Mouse (Mus musculus) cerebellum, postnatal 4 days (tissue): Measurements from ENCODE around the gene Galnt7.

Source experiments
- DNase-seq, 2 experiments: peaks; one replicate each; pipeline ENCODE4 v3.0.0; 2022; ENCODE audit warnings: low spot score in 2 of 2, mixed read lengths in 1 of 2

Gene Galnt7

DNA sequence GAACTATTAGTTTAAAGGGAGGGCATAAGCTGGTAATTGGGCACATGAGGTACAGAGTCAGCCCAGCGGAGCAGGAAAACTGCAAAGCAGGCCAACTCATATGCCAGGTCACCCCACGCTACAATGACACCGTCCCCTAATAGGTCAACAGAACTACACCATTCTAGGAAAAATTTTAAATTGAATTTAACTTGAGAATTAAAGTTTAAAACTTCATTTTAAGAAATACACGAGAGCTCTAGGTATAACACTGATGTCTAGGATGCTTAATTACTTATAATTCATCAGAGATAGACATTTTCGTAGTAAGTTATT, 67.7 kb downstream of the Galnt7 start:
- no peak for DNase-seq

DNA sequence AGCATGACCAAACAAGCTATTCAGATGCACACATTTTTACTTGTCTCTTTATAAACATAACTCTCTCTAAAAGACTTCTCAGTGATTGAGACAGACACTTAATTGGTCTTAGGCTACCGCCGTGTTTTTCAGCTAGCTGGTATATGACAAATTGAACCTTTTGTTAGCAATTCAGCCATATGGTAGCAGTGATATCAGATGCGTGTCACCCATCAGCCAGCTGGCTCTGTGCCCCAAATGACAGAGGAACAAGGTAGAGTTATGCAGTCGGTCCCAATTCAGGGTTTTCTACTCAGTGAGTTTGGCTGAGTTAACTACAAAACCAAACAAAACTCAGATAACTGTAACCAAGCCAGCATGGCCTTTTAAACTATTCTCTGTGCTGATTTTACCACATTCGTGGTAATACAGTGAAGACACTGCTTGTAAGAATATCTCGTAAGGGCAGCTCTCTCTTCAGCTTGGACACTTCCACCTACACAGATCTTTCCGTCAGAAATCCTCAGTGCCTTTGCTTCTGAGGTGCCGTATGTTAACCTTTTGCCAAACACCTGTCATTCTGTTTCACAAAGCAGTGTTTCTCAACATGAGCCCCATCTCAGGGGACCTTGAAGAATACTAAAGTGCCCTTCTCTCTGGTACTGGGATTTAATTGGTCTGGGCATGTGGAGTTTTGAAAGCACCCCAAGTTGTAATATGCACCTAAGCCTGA, 68.3 kb downstream of the Galnt7 start:
- DNase-seq: peak in 1 of 2 experiments; percentile 51

DNA sequence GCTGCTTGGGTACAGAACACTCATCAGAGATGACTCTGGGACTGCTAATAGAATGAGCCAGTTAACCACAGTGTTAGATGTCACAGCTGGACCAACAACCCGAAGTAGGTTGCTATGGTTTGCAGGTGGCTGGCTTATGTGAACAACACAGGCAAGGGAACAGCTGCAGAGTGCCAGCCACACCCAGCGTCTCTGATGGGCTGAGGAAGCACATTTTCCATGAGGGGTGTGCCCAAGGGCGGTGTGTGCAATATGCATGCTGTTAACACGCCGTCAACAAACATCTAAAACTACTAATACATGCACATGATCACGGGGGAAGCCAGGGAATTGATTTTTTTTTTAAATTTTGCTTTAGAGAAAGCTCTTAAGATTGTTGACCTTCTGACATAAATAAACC, 73.0 kb downstream of the Galnt7 start:
- DNase-seq: no peak

DNA sequence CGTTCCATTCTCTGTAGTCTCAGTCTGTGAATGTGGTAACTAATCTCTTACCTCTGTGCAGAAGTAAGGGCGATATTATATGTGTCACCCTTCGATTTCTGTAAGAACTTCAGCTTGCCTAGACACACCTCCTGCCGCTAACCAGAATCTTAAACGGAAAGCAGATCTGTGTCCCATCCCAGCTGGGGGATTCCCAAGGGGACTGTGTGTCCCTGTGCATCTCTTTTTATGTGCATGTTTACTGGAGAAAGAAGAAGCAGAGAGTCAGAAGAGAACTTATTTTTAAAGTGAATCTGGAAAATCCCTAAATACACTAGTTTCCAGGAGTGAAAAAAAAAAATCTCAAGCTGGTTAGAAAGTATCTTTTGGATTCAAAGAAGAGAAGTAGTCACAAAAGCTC, 75.5 kb downstream of the Galnt7 start:
- no peak for DNase-seq

DNA sequence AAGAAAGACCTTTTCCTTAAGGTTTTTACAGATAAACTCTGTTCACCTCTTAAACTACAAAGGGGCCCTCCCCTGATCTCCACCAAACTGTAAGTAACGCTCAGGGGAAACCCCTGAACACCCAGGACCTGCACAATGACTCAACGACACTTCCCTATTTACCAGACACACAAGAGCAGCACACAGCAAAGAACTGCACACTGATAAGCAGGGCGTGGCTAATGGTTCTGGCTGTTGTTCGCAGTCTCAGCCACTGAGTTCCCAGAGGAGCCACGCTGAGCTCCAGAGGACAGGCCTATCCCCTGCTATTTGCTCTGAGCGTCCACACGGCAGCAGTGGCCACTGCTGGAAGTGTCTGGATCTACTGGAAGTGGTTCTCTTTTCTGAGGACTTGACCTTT, 76.6 kb downstream of the Galnt7 start:
- no peak for DNase-seq

DNA sequence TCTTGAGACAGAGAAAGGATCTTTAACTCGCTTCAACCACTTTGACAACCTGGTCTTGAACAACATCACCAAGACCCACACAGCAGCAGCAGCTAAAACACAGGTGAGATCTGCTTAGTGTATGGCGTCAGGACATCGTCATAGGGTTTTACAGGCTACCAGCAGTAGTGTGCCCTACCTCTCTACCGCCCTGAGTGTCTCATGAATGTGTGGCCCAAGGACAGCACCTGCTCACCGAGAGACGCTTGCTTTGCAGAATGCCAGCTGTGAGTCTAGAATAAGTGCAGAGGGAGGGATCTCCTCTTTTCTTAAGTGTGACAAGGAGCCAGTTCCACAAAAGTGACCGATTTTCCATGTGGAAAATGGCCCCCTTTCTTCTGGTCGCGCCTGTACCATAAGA, 77.5 kb downstream of the Galnt7 start:
- no peak for DNase-seq

DNA sequence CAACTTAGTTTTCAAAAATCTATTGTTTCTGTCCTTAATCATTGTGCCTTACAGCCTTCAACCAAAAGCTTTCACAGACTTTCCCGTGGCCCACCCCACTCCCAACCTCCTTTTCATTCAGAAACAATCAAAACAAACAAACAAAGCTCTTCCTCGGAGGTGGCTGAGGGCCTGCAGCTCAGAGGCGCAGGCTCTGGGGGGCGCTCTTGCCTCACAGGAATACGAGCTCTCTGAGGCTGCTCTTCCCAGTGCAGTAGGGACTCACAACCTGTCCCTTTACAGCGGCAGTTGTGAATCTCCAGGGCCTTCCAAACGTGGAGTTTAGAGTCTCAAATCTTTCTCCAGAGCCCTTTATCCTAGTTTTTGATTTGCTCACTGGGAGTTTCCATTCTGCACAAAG, 78.4 kb downstream of the Galnt7 start:
- peak; percentile 63 to 79 for DNase-seq

DNA sequence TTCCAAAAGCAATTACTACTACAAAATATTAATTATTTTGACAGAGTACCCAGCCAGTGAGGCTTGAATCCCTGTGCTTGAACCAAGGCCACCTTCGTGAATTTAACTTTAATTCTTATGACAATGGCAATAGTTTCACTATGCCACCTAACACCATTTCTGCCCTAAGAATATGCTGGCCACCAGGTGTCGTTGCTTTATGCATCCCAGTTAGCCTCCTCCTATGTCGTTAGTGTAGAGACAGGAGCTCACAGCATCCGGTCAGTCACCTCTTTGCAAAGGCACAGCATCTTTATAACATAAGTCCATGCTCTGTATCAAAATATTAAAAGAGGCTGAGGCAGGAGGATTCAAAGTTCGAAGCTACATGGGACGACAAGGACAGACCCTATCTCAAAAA, 79.0 kb downstream of the Galnt7 start:
- DNase-seq: no peak

DNA sequence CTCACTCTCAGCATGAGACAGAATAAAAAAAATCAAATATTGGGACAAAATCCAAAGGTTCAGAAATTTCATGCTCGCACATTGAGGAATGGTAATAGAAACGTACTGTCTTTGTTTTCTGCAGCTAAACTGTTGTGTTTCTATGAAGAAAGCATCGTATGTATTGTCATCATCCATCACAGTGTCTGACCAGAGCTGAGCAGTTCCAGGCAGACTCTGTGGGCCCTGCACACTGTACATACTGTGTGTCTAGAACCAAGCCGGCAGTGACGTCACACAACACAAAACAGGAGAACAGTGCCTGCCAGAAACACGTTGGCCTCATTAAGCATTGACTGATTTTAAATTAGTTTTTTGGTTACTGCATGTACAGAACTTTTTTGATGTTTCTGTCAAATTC, 82.9 kb downstream of the Galnt7 start:
- no peak for DNase-seq

DNA sequence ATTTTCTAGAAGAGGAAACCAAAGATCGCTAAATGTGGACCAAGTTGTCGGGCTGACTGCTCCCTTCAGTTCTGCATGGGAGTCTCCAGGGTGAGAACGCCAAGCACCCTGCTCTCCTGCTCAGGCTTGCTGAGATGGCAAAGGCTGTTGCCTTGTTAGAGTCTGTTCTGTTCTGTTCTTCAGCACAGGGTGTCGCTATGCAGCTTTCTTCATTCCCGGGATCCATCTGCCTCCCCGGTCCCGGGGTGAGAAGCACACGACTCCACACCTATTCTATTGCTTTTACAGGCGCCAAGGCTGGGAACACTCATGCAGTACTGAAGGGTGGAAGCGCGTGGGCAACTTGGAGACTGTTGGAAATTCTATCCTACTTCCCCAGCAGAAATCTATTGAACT, 83.4 kb downstream of the Galnt7 start:
- no peak for DNase-seq

DNA sequence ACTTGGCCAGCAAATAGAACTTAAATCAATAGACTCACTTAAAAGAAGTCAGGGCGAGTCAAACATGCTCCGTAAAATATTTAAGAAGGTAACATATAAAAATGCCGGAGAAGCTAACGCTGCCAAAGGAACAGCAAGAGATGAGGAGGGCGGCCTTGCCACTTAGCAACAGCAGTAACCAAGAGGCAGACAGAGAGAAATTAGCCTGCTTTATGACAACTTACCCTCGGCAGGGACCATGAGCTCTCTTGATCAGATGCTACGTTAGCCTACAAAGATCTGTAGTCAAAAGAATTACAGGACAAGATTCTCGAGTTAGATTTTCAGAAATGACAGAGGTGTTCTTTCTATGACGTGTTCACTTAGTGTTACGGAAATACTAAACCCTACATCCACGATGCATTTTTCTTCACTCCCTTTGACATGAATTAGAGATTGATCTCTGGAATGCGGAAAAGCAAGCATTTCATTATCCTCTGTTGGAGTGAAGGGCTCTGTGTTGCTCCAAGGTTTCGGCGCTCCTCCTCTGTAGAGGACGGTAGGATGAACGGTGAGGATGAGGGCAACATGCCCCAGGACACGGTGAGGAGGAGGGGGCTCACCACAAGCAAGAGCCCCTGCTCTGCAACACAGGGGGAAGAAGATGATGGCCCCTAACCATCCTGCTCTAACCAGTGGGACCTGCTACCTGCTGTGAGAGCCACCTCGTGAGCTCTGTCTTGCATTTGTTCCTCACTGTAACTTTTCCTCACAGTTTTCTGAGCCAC, 84.0 kb downstream of the Galnt7 start:
- no peak for DNase-seq

DNA sequence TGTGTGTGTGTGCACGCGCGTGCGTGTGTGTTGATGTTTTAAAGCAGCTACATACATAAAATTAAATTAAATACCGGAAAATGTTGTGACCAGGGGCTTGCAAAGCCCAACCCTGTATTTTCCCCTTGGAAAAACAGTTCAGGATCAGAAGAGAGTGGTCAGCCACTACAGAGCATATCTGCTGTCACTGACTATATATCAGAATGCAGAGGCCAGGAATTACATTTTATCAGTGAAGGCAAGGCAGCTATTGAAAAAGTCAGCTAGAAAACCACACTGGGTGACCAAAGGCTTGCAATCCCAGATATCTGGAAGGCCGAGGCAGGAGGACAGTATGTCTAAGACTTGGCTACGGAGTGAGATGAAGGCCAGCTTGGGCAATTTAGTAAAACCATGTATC, 84.8 kb downstream of the Galnt7 start:
- no peak for DNase-seq

DNA sequence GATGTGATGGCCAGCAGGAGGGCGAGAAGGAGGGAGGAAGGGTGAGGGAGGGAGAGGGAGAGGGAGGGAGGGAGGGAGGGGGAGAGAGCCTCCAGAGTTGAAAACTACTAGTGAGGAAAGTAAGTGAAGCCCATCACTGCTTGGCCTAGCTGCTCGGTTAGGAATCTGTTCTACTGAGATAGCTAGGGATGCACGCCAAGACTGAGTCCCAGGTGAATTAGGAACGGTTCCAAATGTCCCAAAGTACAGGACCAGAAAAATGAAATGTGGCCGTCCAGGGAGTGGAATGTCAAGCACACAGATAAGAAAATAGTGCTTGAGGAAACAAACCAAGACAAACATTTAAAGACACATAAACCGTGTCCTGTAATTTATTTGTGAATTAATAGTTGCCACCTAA, 87.8 kb downstream of the Galnt7 start:
- no peak for DNase-seq

DNA sequence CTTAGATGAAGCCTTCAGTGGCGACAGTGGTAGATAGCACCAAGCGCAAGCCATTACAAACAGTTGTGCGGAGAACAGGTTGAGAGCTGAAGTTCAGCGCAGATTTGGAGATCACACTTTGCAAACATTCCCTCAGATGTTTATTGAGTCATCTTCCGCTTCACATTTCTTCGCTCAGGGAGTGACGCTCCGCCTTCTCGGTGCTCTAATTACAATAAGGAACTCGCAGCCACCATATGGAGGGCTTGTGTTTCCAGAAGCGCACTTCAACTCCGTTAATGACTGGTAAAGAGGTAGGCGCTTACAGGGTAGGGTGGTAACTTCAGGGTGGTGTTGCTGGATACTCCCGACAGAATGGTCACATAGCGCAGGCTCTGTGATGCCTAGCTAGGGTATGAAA, 89.1 kb downstream of the Galnt7 start:
- no peak for DNase-seq

DNA sequence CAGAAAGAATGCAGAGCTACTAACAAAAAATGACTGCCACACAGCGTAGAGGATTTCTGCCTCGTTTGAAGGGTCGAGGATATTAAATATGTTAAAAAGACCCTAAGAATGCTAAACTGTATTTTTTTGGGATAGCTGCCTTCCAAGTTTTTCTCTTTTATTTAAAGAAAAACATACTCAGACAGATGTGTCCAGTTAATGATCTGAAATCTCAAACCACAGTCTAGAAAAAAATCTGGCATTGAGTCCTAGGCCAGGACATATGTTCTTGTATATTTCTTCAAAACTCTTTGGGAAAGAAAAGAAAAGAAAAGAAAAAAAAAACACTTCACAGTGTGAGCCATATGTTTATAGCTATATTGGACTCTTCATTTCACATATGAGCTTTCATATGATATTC, 90.1 kb downstream of the Galnt7 start:
- DNase-seq: no peak

DNA sequence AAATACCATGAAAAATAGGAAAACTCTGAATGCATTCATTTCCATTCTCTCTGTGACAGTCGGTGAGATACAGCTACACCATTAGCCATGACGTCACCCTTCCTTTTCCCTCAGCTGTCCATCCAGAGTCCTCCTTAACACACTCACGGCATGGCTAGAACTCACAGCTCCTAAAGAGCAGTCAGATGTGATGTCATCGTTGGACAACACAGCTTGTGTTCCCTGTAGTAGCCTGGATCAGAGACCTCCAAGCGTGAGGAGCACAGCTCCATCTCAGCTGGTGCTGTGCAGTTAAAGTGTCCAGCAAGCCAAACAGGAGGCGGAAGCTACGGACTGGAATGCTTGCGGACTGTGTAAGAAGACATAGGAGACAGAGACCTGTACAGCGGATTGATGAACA, 91.9 kb downstream of the Galnt7 start:
- DNase-seq: no peak

DNA sequence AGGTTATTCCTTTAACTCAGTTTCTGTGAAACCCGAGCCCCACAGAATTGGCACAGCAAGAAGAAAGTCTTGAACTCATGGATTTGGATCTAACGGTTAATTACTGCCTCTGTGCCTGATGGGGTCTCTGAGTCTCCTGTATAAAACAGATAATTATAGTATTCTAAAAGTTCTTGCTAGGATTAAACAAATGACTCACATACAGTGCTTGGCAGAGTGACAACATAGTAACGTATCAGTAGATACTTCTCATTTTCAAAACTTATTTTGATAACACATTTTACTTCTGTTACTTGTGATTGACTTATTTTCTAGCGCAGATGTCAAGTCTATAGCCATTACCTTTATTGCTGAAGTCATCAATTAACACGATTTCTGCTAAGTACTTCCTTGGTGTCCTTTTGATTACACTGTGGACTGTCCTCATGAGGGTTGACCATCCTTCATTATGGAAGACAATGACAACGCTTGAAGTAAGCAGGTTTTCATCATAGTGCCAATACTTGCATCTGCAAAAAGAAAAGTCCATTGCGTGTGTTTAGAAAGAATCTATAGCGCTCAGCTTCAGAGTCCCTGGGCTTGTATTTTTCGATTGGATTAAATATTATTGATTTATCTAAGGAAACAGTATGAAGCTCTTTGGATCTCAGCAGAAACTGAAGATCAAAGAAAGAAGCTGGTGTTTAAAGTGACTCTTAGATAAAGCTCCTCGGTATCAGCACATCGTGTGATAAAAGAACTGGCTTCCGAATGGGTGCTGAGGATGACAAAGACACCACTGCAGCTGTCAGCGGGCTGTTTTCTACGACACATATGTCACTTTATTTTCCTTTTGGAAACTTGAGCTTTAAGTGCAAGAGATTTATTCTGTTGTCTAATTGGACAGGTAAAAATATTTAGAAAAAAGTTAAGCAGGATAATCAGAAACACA, 100.5 kb downstream of the Galnt7 start:
- no peak for DNase-seq

DNA sequence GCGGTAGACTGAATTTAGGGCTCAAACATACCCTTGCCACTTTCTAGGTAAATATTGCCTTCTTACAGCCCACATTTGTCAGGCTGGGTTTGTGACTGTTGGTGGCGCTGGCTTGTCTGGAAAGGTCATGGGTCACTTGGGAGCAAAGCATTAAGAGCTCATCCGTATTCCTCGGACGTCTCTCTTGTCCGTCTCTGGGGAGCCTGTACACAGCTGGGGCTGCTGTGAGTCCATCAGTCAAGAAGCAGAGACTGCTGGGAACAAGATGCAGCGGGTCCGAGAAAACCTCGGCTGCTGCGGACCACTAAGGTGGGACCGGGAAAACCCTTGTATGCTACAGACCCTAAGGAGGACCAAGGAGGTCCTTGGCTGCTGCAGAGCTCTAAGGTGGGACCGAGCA, 105.3 kb downstream of the Galnt7 start:
- no peak for DNase-seq

DNA sequence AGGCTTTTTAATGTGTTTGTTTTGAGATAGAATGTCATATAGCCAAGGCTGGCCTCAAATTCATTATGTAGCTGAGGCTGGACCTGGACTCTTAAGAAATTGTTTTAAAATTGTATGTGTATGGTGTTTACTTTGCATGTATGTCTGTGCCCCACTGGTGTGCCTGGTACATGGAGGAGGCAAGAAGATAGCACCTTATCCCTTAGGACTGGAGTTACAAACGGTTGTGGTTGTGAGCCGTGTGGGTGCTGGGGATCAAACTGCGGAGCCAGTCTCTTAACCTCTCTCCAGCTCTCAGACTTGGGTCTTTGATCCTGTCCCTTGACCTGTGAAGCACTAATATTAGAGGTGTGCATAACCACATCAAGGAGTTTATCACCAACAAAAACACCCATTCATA, 106.0 kb downstream of the Galnt7 start:
- no peak for DNase-seq

DNA sequence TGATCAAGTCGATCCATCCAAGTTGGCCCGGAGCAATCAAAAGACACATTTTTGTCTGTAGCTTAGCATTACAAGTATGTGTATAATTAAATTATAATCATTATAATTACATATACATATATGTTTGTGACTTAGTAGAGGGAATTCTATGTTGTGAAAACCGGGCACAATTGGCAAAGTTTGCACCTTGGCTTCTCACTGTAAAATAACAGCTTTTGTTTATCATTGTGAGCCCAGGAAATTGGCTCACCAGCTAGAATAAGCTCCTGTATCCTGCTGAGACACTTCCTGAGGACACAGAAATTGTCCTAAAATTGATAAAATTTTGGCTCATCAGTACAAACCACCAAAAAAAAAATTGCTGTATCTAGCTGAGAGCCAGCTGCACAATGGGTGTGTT, 106.4 kb downstream of the Galnt7 start:
- no peak for DNase-seq

DNA sequence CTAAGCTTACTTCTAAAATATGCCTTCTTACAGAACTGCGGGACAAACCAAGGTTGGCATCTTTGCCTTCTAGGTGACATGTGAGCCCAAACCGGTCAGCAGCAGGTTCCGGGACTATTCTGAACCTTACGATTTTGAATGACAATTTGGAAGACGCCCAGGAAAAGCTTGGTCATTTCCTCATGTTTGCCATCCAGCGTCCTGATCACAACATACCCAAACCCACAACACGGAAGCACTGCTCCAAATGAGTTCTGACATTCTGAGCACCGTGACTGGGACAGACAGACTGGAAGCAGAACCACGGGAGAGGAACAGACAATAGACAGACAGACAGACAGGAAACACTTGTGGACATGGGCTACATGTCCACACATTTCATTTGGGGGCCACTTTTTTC, 111.4 kb downstream of the Galnt7 start:
- no peak for DNase-seq

DNA sequence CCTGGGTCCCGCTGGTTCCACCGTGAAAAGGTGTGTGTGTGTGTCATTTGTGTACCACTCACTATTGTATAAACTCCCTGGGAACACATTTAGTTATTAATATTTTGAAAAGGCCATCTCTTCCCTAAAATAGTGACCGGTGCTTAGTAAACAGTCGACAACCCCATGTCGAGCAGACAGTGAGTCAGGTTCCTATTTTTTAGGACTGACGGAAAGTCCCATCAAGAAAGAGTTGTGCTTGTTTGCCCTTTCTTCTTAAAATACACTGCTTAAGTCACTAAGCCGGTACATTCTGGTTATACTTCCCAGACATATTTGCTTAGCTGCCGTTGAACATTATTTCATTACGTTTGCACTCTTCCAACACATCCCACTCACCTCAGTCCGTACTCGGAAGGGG, 111.9 kb downstream of the Galnt7 start:
- DNase-seq: no peak
